8 mouse cellular contexts compared by ENCODE assay signal in the genomic region with DNA sequence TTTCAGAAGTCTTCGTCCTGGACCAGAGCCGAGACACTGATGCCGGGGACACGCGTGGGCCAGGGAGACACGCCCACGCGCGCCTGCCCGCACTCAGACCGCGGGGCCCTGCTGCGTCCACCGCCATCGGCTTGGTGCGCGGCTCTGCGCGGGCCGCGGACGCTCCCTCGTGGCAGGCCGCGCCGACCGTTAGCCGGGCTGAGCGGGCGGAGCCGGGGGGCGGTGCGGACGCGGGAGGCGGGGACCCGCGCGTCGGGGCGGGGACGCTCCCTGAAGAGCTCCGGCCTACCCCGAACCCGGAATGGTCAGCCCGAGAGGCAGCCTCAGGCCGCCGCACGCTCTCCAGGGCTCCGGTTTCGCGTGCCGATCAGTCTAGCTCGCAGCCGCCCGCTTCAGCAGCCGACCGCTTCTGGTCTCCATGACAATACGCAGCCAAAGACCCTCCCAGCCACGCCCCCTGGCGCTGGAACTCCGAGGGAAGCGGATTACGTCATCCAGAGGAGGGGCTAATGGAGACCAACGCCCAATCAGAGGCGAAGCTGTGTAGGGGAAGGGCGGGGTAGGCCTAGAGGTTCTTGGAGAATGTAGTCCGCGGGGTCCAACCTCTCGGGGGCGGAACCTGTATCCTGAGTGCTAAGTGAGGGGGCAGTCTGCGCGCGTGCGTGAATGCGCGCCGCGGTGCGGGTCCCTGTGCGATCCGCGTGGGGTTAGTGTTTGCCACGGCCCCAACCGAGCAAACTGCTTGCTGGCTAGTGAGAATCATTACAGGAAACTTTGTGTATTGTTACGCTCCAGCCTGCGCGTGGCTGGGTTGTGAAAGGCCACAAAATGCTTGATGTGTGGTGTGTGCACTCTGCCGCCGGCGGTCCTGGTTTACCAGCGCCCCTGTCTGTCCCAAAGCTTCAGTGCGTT. TPM values are rescaled to one million over a fixed set of nuclear protein-coding genes. Genes with fewer than 3 reads are reported as not detected.
A peak's percentile ranks its signal among the peaks of the same experiment; 100 is the strongest.
DNase-seq lines count a peak whose midpoint lies in the region; ATAC-seq lines count a peak whose summit lies in the region.

No protein-coding gene starts in this region.

- intact Hi-C loops in left cerebral cortex, postnatal 4 days (cut with DNase I) = loop anchor here (5.0 to 10.0 kb wide), 4 partner anchors 554 to 1161 kb away; partner anchors contain the start of genes Aktip and Irx3

- peaks cover 28% of the 10 kb centered on the region; the same call in 1 of the 2 replicates for H3K4me1 ChIP-seq in embryonic facial prominence, embryonic 12.5 days
- peaks cover 21% of the 10 kb centered on the region for H3K4me1 ChIP-seq in midbrain, embryonic 11.5 days (ENCODE audit: control insufficient read depth, insufficient read depth, low read length)

- H3K9ac ChIP-seq in embryonic facial prominence, embryonic 12.5 days = peak overlapping the region; percentile 91
- peak overlapping the region; percentile 96 for H3K9ac ChIP-seq in midbrain, embryonic 11.5 days (ENCODE audit: low read length)

- H3K4me2 ChIP-seq in embryonic facial prominence, embryonic 12.5 days (replicated peaks) = peak overlapping the region; percentile 66
- H3K4me2 ChIP-seq in midbrain, embryonic 11.5 days = peak overlapping the region; percentile 90

- ATAC-seq in embryonic facial prominence, embryonic 12.5 days (ENCODE audit: insufficient number of reproducible peaks, insufficient read depth, low FRiP score, low TSS enrichment) = peak; percentile 92
- ATAC-seq in midbrain, embryonic 11.5 days (ENCODE audit: low FRiP score) = peak; percentile 91

- peak overlapping the region; percentile 62 for H3K4me3 ChIP-seq in embryonic facial prominence, embryonic 12.5 days
- peak overlapping the region; percentile 97 for H3K4me3 ChIP-seq in midbrain, embryonic 11.5 days (ENCODE audit: low read depth, low read length)

- 0 out of 2 replicates have a peak, but pooled peaks cover 3% of the 10 kb centered on the region for H3K36me3 ChIP-seq in embryonic facial prominence, embryonic 12.5 days
- H3K36me3 ChIP-seq in midbrain, embryonic 11.5 days (ENCODE audit: control insufficient read depth, insufficient read depth, low read length) = peaks cover 4% of the 10 kb centered on the region; the same call in 1 of the 2 replicates

- WGBS in embryonic facial prominence, embryonic 12.5 days = under 1% methylated on average over 93 of the region's 93 CpGs
- WGBS in midbrain, embryonic 11.5 days = 1% methylated on average over 69 of the region's 93 CpGs

- DNase-seq in adrenal gland, postnatal 36 days = peak; percentile 96 to 97
- peak; percentile 100 for DNase-seq in heart, adult 11 months
- DNase-seq in kidney, adult 11 months = peak; percentile 96
- peak; percentile 99 for DNase-seq in left cerebral cortex, postnatal 4 days
- DNase-seq in midbrain, embryonic 11.5 days (ENCODE audit: low spot score, missing footprints) = peak; percentile 100
- DNase-seq in right cerebral cortex, postnatal 4 days = peak; percentile 96
- DNase-seq in yolk sac, embryonic 10.5 days (ENCODE audit: low spot score) = peak; percentile 98

- peak overlapping the region; percentile 95 for H3K27ac ChIP-seq in embryonic facial prominence, embryonic 12.5 days
- H3K27ac ChIP-seq in midbrain, embryonic 11.5 days (ENCODE audit: low read depth, low read length) = peak overlapping the region; percentile 100

- H3K27me3 ChIP-seq in embryonic facial prominence, embryonic 12.5 days = peaks cover 17% of the 10 kb centered on the region
- no peaks in the 10 kb centered on the region for H3K27me3 ChIP-seq in midbrain, embryonic 11.5 days (ENCODE audit: control insufficient read depth, insufficient read depth, low read length)

- H3K9me3 ChIP-seq in embryonic facial prominence, embryonic 12.5 days = no peaks in the 10 kb centered on the region
- no peaks in the 10 kb centered on the region for H3K9me3 ChIP-seq in midbrain, embryonic 11.5 days (ENCODE audit: control insufficient read depth, low read length)

RNA-seq across cellular contexts. Expression of gene Irx5, which starts 1.5 kb away (rescaled TPM):
- total RNA-seq in adrenal gland, postnatal 36 days (2021) = 1 to 10 TPM; 2.0 to 2.1 TPM
- 27.2 and 33.6 TPM in 2 replicates for polyA plus RNA-seq in embryonic facial prominence, embryonic 12.5 days (2016; fragmentation: Nextera tagmentation; extraction: Ambion mirVana)
- total RNA-seq in left cerebral cortex, postnatal 4 days (2021) = not detected
- 40.5 and 43.2 TPM in 2 replicates for polyA plus RNA-seq in midbrain, embryonic 11.5 days (2014; fragmentation: Nextera tagmentation; extraction: Ambion mirVana)

Comparison
In these comparisons a context has a peak if more than half of its experiments do, and no peak if none do; other contexts are left out.
1. Peak in every context shown above with its lines: DNase-seq, ATAC-seq, H3K4me3 ChIP-seq and H3K27ac ChIP-seq.